Mouse (Mus musculus) splenic B cell, adult 2 months (primary cell): Measurements from ENCODE around the gene Tex33.
"Not testable (repeated sequence)": the region's sequence is repeated elsewhere in the genome, so short reads cannot be mapped to it uniquely, and the experiment has no call there.

ENCODE experiments used
- DNase-seq: peaks from one replicate; pipeline ENCODE4 v3.0.0-alpha.2; 2011; ENCODE audit warnings: low read depth, low spot score
- H3K27me3 ChIP-seq: 2 replicates; pipeline ENCODE4 v1.6.1; 2012; ENCODE audit warnings: mild to moderate bottlenecking, low read length, moderate library complexity, mixed read lengths; ENCODE audit not compliant: control insufficient read depth, poor library complexity, insufficient read depth, severe bottlenecking
- H3K36me3 ChIP-seq: 2 replicates; pipeline ENCODE4 v1.6.1; 2012; ENCODE audit warnings: mild to moderate bottlenecking, low read length, moderate library complexity, mixed read lengths; ENCODE audit not compliant: control insufficient read depth, poor library complexity, insufficient read depth, severe bottlenecking

Tex33 gene

DNA sequence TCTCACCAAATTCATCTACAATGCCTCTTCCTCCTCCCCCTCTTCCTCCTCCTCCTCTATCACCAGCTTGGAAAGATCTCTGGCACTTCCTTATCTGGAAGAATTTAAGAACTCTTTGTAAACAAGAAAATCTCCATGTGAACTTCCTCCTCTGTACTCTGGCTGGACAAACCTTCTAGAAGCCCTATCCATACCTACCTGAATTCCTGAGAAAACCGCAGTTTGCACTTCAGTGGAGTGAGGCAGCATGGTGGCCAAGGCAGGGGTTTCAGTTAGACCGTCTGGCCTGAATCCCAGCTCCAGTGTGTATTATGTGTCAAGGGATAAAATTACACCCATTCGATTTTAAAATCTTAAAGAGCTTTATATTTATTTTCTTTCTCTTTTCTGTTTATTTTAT lies 22.9 kb downstream of the Tex33 start:
- H3K27me3 ChIP-seq: no peaks in the 10 kb centered on the region
- no peaks in the 10 kb centered on the region for H3K36me3 ChIP-seq
- DNase-seq: no peak

DNA sequence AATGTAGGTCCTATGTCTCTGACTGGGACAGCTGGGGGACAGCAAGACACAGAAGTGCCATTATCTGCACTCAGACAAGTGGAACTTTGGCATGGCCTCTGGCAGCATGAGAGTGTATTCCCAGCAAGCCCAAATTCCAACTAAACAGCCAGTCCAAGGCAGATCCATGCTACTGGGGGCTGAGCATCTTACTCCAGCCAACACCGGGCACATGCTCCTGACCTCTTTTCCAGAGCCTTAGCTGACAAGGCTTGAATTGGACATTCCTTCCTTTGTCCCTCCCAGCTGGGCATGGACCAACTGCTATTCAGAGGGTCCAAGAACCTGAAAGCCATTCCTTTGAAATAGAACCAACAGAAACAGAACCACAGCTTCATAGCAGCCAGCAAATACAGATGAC lies 26.1 kb downstream of the Tex33 start:
- DNase-seq: no peak

DNA sequence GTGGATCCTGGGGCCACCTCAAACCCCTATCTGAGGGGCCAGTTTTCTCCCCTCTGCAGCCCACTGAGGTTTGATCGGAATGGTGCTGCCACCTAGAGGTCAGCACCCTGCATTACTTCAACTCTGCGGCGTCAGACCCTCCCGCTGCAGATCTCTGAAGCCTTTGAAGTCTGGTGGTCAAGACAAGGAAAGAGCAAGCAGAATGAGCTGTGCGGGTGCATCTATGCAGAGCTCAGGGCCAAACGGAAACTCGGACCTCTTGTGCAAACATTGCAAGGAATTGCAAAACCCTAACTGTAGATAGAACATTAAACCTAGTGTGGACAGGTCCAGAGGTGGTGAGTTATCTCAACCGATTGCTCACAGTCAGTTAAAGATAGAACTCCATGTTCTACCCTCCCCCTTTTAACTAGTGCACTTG lies 26.8 kb downstream of the Tex33 start:
- peak; percentile 71 for DNase-seq
- no peaks in the 10 kb centered on the region for H3K36me3 ChIP-seq
- H3K27me3 ChIP-seq: no peaks in the 10 kb centered on the region

More for the DNA sequence above, 26.1 kb downstream of the Tex33 start:
- H3K36me3 ChIP-seq: no peaks in the 10 kb centered on the region
- no peaks in the 10 kb centered on the region for H3K27me3 ChIP-seq

DNA sequence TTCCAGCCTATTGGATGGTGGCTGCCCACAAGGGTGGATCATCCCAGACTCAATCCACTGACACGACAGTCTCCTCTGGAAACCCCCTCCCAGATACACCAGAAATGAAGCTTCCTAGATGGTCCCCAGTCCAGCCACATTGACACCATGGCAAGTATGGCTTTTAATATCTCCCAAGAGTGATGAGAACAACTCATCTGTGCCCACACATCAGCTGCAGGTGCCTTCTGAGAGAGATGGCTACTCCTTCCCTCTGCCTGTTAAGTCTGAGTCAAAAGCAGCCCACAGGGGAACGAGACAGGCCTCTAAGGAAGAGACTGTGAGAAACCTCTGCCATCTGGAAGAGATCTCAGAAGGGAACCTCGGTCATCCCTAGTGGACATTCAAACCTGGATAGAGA lies 27.9 kb downstream of the Tex33 start:
- DNase-seq: no peak
- H3K36me3 ChIP-seq: no peaks in the 10 kb centered on the region
- H3K27me3 ChIP-seq: no peaks in the 10 kb centered on the region

DNA sequence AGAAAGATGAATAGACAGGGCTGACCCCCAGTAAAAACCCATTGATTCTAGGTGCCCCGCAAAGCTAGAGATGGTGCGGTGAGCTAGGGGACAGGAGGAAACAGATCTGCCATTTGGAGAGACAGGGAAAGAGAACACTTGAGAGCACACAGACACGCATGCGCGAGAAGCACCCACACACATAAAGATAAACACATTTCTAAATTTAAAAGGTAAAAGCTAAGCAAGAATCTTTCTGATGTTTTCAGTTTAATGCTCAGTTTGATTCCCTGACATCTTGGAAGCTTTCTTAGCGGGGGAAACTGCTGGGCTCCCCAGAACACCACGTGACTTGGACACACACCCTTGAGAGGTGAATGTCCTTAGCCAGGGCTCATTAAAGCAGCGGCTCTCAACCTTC lies 28.8 kb downstream of the Tex33 start:
- Histone ChIP-seq H3K27me3 (no peaks in the 10 kb centered on the region), H3K36me3 (no peaks in the 10 kb centered on the region)
- no peak for DNase-seq

DNA sequence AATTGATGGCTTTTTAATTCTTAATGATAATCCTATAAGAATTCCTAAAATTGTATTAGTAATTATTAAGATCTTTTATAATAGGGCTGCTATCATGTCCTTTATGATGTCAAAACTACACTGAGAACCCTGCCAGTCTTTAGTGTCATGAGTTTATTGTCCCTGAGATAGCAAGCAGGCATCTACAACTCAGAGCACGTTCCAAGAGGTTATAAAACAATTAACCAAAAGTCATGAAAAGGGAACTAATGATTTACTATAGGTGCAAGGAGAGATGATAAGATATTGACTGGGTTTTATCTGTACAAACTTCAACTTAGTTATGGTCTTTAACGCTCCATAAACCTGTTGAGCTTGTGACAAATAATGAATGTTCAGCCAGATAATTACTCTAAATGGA lies 29.8 kb downstream of the Tex33 start:
- H3K36me3 ChIP-seq: no peaks in the 10 kb centered on the region
- H3K27me3 ChIP-seq: no peaks in the 10 kb centered on the region

DNA sequence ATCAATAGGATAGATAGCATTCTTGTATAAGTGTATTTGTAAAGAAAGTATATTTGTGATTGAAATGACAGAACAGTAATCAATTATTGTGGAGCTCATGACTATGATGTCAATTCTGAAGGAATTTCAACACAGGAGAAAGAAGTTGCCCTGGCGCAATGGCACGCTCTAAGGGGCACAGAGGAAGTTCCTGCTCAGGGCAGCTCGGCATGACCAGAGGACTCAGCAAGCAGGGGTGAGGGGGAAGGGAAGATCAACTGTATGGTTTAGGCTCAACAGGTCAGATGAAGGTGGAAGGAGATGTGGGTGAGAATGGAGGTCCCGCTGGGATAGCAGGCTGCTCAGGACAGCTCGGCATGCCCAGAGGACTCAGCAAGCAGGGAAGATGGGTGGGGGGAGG lies 40.2 kb downstream of the Tex33 start:
- Histone ChIP-seq H3K27me3 (no peaks in the 10 kb centered on the region), H3K36me3 (no peaks in the 10 kb centered on the region)
- peak; percentile 25 for DNase-seq

More for the DNA sequence above, 29.8 kb downstream of the Tex33 start:
- no peak for DNase-seq

DNA sequence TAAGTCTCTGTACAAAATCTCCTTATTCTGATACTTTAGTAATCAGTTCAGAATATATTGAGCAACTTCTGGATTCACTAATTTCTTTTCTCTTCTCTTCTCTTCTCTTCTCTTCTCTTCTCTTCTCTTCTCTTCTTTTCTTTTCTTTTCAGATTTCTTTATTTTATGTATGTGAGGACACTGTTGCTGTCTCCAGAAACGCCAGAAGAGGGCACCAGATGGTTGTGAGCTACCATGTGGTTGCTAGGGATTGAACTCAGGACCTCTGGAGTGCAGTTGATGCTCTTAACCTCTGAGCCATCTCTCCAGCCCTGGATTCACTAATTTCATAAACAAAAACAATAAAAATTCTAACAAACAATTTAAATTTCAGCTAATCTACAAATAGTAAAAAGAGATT lies 40.8 kb downstream of the Tex33 start:
- Histone ChIP-seq H3K36me3 (no peaks in the 10 kb centered on the region), H3K27me3 (no peaks in the 10 kb centered on the region)
- peak; percentile 63 for DNase-seq

DNA sequence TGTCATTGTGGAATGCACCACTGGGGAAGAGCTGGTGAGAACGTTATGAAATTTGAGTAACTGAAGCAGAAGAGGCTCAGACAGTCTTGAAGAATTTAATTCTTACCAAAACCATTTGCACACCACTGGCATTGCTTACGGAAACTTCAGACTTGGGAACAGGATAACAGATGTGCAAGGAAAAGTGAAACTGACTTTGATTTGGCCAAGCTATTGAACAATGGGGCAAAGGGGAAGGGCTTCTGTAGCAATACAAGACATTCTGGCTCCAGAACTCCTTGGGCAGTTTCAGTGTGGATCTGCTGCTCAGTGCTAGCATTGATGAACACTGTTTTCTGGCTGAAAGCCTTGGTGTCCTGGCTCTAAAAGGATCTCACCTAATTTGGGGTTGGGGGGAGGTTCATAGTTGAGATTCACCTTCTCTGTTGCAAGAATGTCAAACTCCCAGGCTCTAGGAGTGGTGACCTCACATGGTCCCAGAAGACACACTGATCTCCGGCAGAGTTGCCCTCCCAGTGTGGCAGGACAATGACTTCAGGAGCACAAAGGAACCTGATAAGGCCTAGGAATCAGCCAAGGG lies 44.0 kb downstream of the Tex33 start:
- Histone ChIP-seq H3K27me3 (no peaks in the 10 kb centered on the region), H3K36me3 (no peaks in the 10 kb centered on the region)
- DNase-seq: no peak

DNA sequence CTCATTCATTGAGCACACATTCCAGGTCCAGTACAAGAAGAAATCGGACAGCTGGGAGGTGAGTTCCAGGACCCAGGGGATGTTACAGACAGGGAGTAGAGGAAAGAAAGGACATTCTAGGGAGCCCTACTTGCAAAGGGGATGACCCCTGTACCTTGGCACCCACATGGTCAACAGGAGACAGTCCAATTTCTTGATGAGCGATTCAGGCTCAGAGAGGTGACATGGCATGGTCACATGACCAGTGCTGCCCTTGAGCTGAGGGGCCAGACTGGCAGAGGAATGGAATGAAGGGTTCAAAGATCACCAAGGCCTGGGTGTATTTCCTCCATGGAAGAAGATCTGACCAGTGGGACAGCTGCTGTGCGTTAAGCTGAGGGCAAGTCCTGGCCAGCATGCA lies 51.1 kb downstream of the Tex33 start:
- H3K27me3 ChIP-seq: no peaks in the 10 kb centered on the region
- no peaks in the 10 kb centered on the region for H3K36me3 ChIP-seq
- no peak for DNase-seq

DNA sequence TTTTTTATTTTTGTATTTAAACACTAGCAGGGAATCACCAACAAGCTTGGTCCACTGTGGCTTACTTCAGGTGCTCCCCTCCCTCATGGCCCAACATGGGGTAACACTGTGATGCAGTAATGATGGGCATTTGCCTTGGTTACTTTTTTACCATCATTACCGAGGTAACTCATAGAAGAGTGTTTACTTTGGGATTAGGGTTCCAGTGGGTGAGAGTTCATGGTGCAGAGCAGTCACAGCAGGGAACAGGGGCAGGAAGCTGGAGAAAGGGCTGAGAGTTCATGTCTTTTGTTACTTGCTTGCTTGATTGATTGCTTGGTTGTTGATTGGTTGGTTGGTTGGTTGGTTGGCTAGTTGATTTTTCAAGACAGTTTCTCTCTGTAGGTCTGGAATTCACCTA lies 52.0 kb downstream of the Tex33 start:
- DNase-seq: no peak
- Histone ChIP-seq H3K27me3 (no peaks in the 10 kb centered on the region), H3K36me3 (no peaks in the 10 kb centered on the region)

DNA sequence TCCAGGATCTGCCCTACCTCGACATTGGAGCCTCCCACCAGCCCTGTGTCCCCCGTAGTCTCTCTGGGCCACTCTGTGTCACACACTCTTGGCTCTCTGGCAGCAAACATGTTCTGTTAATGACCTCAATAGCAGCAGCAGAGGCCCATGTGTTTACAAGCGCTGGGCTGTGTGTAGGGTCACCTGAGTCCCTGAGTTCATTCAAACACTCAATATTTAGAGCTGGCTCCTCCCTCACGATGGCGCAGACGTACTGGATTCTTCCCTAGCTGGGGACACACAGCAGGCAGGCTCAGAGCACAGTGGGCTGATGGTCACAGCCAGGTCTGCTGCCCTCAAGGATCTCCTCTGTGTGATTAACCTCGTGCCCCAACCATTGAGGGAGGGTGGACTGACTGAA lies 54.8 kb downstream of the Tex33 start:
- DNase-seq, H3K36me3 ChIP-seq, H3K27me3 ChIP-seq: not testable (repeated sequence)

DNA sequence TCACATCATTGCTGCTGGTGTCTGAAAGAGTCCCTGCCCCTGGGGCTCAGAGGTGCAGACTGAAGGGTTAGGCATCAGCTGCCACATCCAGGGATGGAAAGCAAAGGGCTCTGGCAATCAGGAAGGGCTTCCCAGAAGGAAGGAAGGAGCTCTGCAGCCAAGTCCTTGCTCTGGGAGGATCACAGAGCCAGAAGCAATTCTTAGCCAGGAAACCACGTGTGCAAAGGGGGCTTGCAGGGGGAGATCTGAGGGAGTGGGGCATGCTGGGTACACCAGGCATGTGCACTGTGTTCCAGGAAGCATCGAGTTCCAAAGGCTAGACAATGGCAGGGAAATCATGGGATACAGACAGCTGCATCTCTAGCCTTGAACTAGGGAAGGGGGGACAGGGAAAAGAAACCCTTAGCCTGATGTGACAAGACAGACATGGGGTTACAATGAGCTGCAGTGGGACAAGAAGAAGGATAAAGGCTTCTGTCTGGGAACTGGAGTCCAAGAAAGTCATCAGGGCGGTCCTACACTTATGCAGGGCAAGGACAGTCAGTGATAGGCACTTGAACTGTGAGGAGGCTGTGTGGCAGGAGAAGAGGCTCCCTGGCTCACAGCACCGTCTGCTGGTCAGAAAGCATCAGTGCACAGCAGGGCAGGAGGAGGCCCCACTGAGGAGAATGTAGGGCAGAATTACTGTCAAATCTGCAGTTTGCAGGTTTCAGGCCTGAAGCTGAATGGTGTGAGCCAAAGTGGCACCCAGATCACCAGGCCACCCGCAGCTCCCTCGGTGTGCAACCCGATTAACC lies 55.9 kb downstream of the Tex33 start:
- DNase-seq: peak; percentile 72
- not testable (repeated sequence) for H3K36me3 ChIP-seq, H3K27me3 ChIP-seq

DNA sequence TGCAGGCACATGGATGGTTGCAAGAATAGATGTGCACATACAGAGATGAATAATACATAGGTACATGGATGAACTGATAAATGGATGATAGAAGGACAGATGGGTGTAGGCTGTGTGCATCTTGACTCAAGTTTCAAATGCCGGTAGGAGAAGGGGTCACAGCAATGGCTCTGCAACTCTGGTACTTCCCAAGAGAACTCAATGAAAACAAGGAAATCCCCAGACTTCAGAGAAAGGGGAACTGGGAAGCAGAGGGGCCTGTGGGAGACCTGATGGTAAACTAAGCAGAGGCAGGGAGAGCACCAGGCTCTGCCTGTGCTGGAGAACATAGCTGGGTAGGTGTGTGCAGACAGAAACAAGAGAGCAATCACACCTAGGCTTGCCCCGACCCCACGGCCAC lies 61.3 kb downstream of the Tex33 start:
- Histone ChIP-seq H3K36me3 (no peaks in the 10 kb centered on the region), H3K27me3 (no peaks in the 10 kb centered on the region)
- no peak for DNase-seq

DNA sequence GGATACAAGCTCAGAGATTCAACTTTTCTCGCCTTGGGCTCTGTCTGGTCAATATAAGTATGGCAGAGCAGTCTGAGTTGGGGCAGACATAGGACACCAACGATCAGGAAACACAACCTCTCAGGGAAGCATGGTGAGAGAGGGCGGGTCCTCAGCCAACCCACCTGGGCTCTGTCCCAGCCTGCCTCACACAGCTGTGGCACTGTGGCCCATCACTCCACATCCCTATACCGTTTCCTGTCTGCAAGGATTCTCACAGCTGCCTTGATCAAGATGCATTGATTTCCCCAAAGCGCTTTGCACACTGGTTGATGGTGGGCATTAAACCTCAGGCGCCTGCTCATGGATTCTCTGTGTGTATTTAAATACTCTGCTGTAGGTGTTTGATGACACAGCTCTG lies 62.7 kb downstream of the Tex33 start:
- DNase-seq: no peak
- H3K36me3 ChIP-seq: no peaks in the 10 kb centered on the region
- H3K27me3 ChIP-seq: no peaks in the 10 kb centered on the region
